Mouse (Mus musculus) CD8-positive naive resting alpha-beta T cell, adult 2 months (primary cell): ENCODE measurements around the gene Olfr49.

ENCODE experiments used
- DNase-seq, 2 experiments: peaks; one replicate each; pipeline ENCODE4 v3.0.0; 2022; ENCODE audit warnings: low read depth in 2 of 2, low spot score in 2 of 2

The Olfr49 gene

GRCm38 (mm10) chr14:54284839-54285238, at the start of gene Olfr49:
TSS of gene Olfr49 (minus strand) at chr14:54284939.
- DNase-seq = no peak

GRCm38 (mm10) chr14:54333452-54334189, 48.9 kb upstream of the Olfr49 start:
- no peak for DNase-seq

GRCm38 (mm10) chr14:54332176-54333074, 47.7 kb upstream of the Olfr49 start:
- no peak for DNase-seq

- no peak for DNase-seq
These were observed 46.4 kb upstream of the Olfr49 start for GRCm38 (mm10) chr14:54331178-54331577.

GRCm38 (mm10) chr14:54329201-54329600, 44.5 kb upstream of the Olfr49 start:
- no peak for DNase-seq

- DNase-seq = no peak
These were observed 43.8 kb upstream of the Olfr49 start for GRCm38 (mm10) chr14:54328548-54328947.

- DNase-seq = no peak
These were observed 39.7 kb upstream of the Olfr49 start for GRCm38 (mm10) chr14:54324486-54324885.

- DNase-seq = no peak
These were observed 37.0 kb upstream of the Olfr49 start for GRCm38 (mm10) chr14:54321556-54322376.

- DNase-seq = no peak
These were observed 27.0 kb upstream of the Olfr49 start for GRCm38 (mm10) chr14:54311763-54312162.

- no peak for DNase-seq
These were observed 15.9 kb upstream of the Olfr49 start for GRCm38 (mm10) chr14:54300676-54301075.

GRCm38 (mm10) chr14:54300136-54300535, 15.4 kb upstream of the Olfr49 start:
- DNase-seq = no peak

GRCm38 (mm10) chr14:54276446-54276845, 8.3 kb downstream of the Olfr49 start:
- no peak for DNase-seq

GRCm38 (mm10) chr14:54272696-54273095, 12.0 kb downstream of the Olfr49 start:
- DNase-seq = no peak

- no peak for DNase-seq
These were observed 12.6 kb downstream of the Olfr49 start for GRCm38 (mm10) chr14:54271976-54272606.

- DNase-seq = no peak
These were observed 14.3 kb downstream of the Olfr49 start for GRCm38 (mm10) chr14:54270413-54270812.

- no peak for DNase-seq
These were observed 15.2 kb downstream of the Olfr49 start for GRCm38 (mm10) chr14:54269566-54269965.

- DNase-seq = no peak
These were observed 16.8 kb downstream of the Olfr49 start for GRCm38 (mm10) chr14:54267966-54268365.

- no peak for DNase-seq
These were observed 18.8 kb downstream of the Olfr49 start for GRCm38 (mm10) chr14:54265951-54266350.

- DNase-seq = no peak
These were observed 19.6 kb downstream of the Olfr49 start for GRCm38 (mm10) chr14:54265093-54265492.

- no peak for DNase-seq
These were observed 20.5 kb downstream of the Olfr49 start for GRCm38 (mm10) chr14:54264231-54264630.

- DNase-seq = no peak
These were observed 21.6 kb downstream of the Olfr49 start for GRCm38 (mm10) chr14:54263099-54263498.
